Mouse (Mus musculus): ENCODE data around the gene Fmnl1. TPM values are rescaled to one million over a fixed set of nuclear protein-coding genes. Genes with fewer than 3 reads are reported as not detected.

The Fmnl1 gene
- polyA plus RNA-seq, 1 experiment: 1.1 TPM

DNA sequence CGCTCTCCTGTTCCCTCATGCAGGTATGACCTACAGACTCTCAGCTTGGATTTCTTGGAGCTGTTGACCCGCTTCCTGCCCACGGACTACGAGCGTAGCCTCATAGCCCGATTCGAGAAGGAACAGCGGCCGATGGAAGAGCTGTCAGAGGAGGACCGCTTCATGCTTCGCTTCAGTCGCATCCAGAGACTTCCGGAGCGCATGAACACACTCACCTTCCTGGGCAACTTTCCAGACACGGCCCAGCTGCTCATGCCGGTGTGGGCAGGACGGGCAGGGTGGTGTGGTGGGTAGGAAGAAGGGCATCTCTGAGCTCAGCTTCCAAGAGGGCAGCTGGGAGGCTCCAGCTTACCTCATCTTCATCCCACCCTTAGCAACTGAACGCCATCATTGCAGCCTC is 24.3 kb downstream of the Fmnl1 start:
- Histone ChIP-seq H3K27ac (ENCODE audit: insufficient read depth, low read length) (no peak overlapping the region), H3K4me3 (ENCODE audit: insufficient read depth, low read length) (no peak overlapping the region)
- TF ChIP-seq CTCF (IDR thresholded peaks at IDR 0.05; ENCODE audit: borderline replicate concordance, insufficient read depth, low read length) (no peak), POLR2A (IDR thresholded peaks at IDR 0.05; ENCODE audit: low read depth, low read length) (no peak)

DNA sequence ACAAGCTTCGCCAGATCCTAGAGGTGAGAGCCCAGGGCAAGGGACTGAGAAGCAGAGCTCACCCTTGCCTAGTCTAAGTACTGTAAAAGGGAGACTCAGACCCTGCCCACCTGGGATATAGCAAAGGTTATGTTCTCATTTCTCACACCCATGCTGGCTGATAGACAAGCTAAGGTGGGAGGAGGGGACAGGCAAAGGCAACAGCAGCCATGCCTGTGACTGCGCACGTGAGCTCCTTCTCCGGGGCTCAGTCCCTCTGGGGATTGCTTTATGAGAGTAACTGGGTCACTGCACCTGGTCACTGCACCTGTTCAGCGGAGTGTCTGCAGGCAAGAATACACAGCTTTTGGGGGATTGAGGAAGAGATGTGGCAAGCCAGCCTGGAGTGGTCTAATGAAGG is 24.7 kb downstream of the Fmnl1 start:
- Histone ChIP-seq H3K4me1 (ENCODE audit: control insufficient read depth, insufficient read depth, low read length) (no peaks in the 10 kb centered on the region), H3K27ac (ENCODE audit: insufficient read depth, low read length) (no peak overlapping the region), H3K4me3 (ENCODE audit: insufficient read depth, low read length) (no peak overlapping the region)
- TF ChIP-seq CTCF (IDR thresholded peaks at IDR 0.05; ENCODE audit: borderline replicate concordance, insufficient read depth, low read length) (no peak), POLR2A (IDR thresholded peaks at IDR 0.05; ENCODE audit: low read depth, low read length) (no peak)

More for the DNA sequence above, 24.3 kb downstream of the Fmnl1 start:
- no peaks in the 10 kb centered on the region for H3K4me1 ChIP-seq (ENCODE audit: control insufficient read depth, insufficient read depth, low read length)

DNA sequence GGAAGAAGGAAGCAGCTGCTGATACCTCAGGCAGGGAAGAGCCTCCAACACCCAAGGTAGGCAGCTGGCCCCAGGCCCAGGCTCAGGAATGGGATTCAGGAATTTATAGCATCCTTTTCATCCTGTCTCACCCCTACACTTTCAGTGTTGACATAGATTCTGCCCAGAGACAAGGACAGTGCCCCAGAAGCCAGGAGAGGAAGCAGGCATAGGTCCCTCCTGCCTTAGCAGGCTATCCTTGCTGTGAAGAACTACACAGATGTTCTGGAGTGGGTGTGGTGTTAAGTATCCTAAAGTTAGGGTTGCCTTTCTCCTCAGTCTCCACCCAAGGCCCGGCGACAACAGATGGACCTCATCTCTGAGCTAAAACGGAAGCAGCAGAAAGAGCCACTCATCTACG is 26.4 kb downstream of the Fmnl1 start:
- Histone ChIP-seq H3K4me1 (ENCODE audit: control insufficient read depth, insufficient read depth, low read length) (no peaks in the 10 kb centered on the region), H3K27ac (ENCODE audit: insufficient read depth, low read length) (no peak overlapping the region), H3K4me3 (ENCODE audit: insufficient read depth, low read length) (no peak overlapping the region)
- no peak for TF ChIP-seq CTCF (IDR thresholded peaks at IDR 0.05; ENCODE audit: borderline replicate concordance, insufficient read depth, low read length)
- no peak for TF ChIP-seq POLR2A (IDR thresholded peaks at IDR 0.05; ENCODE audit: low read depth, low read length)

DNA sequence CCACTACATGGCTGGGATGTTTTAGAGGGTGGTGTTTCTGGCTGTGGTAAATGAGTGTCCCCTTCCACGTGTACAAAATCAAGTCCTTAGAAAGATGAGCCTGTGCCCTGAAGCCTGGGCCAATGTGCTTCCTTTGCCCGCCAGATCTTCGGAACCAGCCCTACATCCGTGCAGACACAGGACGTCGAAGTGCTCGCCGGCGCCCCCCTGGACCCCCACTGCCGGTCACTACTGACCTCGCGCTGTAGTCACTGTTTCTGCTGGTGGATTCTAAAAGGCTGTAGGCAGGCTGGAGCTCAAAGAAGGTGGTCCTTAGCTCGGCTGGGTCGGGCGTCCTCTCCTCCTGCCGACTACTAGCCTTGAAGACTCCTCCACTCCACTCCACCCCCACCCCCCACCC is 27.4 kb downstream of the Fmnl1 start:
- Histone ChIP-seq H3K4me3 (ENCODE audit: insufficient read depth, low read length) (no peak overlapping the region), H3K27ac (ENCODE audit: insufficient read depth, low read length) (no peak overlapping the region), H3K4me1 (ENCODE audit: control insufficient read depth, insufficient read depth, low read length) (no peaks in the 10 kb centered on the region)
- TF ChIP-seq CTCF (IDR thresholded peaks at IDR 0.05; ENCODE audit: borderline replicate concordance, insufficient read depth, low read length) (no peak), POLR2A (IDR thresholded peaks at IDR 0.05; ENCODE audit: low read depth, low read length) (no peak)

DNA sequence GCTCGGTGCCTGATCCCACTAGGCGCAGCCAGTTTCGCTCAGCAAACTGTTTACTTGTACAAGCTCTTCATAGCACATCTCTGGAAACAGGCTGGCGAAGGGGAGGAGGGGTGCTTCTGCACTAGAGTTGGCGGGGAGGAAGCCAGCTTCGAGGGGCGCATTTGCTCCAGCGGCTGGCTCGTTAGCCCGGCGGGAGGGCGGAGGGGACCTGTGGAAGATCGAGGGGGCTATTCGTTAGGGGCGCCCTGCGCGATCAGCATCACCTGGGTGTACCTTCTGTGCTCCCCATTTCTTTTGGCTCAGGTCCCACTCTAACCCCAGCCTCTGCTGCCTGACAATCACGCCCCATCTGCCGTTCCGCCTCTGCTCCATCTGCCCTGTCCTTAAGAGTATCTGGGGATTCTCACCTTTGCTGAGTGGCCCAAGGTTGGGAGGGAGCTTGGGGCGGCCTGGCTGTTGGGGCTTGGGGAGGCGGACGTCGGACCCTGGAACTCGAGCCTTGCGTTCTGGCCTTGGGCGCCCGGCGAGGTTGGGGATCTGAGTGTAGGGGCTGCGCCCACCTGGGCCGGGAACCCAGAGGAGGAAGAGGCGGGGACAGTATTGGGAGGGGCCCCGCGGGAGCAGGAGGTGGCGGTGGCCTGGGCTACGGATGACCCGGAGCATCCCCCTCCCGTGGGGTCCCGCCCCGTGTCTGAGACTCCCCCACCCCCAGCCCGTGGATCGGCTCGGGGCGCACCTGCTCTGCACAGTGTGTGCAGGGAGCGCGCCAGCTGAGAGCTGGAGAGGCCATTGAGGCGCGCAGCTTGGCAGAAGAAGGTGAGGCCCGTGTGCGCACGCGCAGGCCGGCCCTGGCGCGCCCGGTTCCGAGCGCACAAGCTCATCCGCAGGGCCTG is 28.2 kb downstream of the Fmnl1 start:
- H3K27ac ChIP-seq (ENCODE audit: insufficient read depth, low read length): no peak overlapping the region
- H3K4me1 ChIP-seq (ENCODE audit: control insufficient read depth, insufficient read depth, low read length): no peaks in the 10 kb centered on the region
- H3K4me3 ChIP-seq (ENCODE audit: insufficient read depth, low read length): peak overlapping the region; percentile 6
- no peak for TF ChIP-seq CTCF (IDR thresholded peaks at IDR 0.05; ENCODE audit: borderline replicate concordance, insufficient read depth, low read length)
- TF ChIP-seq POLR2A (IDR thresholded peaks at IDR 0.05; ENCODE audit: low read depth, low read length): no peak

DNA sequence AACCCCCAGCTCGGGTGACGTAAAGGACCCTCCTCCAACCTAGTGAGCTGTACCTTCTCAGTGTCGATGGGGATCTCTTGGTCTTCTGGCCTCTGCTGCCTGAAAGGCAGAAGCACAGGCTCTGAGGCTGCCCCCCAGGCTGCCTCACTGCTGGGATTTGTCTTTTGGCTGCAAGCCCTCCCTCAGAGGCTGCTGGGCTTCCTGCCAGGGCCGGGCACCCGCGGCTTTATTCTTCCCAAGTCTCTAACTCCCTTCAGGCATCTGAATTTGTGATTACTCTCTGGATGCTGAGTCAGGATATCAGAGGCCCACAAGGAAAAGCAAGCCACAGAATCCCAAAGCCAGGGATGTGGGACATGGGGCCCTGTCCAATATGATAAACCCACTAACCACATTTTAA is 30.8 kb downstream of the Fmnl1 start:
- Histone ChIP-seq H3K4me1 (ENCODE audit: control insufficient read depth, insufficient read depth, low read length) (no peaks in the 10 kb centered on the region), H3K27ac (ENCODE audit: insufficient read depth, low read length) (no peak overlapping the region), H3K4me3 (ENCODE audit: insufficient read depth, low read length) (no peak overlapping the region)
- TF ChIP-seq POLR2A (IDR thresholded peaks at IDR 0.05; ENCODE audit: low read depth, low read length) (no peak), CTCF (IDR thresholded peaks at IDR 0.05; ENCODE audit: borderline replicate concordance, insufficient read depth, low read length) (no peak)

DNA sequence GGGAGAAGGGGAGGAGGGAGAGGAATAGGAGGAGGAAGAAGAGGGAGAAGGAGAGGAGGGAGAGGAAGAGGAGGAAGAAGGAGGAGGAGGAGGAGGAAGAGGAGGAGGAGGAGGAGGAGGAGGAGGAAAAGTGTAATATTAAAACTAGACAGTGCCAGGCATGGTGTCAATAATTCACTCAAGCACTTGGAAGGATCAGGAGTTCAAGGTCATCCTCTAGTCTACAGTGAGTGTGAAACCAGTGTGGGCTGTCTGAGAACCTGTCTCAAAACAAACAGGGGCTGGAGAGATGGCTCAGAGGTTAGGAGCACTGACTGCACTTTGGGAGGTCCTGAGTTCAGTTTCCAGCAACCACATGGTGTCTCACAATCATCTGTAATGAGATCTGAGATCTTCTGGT is 31.5 kb downstream of the Fmnl1 start:
- Histone ChIP-seq H3K4me3 (ENCODE audit: insufficient read depth, low read length) (no peak overlapping the region), H3K4me1 (ENCODE audit: control insufficient read depth, insufficient read depth, low read length) (no peaks in the 10 kb centered on the region), H3K27ac (ENCODE audit: insufficient read depth, low read length) (no peak overlapping the region)
- TF ChIP-seq CTCF (IDR thresholded peaks at IDR 0.05; ENCODE audit: borderline replicate concordance, insufficient read depth, low read length): no peak
- no peak for TF ChIP-seq POLR2A (IDR thresholded peaks at IDR 0.05; ENCODE audit: low read depth, low read length)

DNA sequence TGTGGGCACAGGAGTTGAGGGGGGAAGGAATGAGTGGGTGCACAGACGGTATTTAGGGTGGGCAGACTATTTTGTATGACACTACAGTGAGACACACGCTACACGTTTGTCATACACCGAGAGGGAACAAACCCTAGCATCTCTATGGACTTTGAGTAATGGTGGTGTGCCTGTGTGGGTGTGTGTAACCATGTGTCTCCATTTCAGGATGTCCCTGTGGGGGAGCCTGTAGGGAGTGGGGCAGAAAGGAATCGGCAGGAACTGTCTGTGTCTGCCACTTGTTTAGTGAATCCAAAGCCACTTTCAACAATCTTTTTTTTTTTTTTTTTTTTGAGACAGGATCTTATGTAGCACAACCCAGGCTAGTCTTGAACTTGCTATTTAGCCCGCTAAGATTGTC is 35.3 kb downstream of the Fmnl1 start:
- Histone ChIP-seq H3K27ac (ENCODE audit: insufficient read depth, low read length) (no peak overlapping the region), H3K4me3 (ENCODE audit: insufficient read depth, low read length) (no peak overlapping the region), H3K4me1 (ENCODE audit: control insufficient read depth, insufficient read depth, low read length) (no peaks in the 10 kb centered on the region)
- no peak for TF ChIP-seq POLR2A (IDR thresholded peaks at IDR 0.05; ENCODE audit: low read depth, low read length)
- no peak for TF ChIP-seq CTCF (IDR thresholded peaks at IDR 0.05; ENCODE audit: borderline replicate concordance, insufficient read depth, low read length)

DNA sequence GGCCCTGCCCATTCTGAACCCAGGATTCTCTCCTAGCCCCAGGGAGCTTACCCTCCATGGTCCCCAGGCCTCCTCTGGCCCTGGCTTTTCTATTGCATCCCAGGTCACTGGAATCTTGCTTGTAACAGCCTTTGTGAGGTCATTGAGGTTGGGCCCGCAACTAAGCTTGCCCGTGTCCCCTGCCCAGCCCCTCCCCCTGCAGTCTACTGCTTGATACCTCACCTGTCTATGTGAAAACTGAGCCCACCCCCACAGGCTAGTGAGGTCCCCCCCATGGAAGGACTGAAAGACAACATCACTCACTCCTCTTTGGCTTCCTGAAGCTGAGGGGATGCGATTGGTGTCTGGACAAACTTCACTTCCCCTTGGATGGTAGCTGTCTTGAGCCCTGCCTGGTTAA is 37.6 kb downstream of the Fmnl1 start, which contains the start of gene 1700023F06Rik:
TSS of gene 1700023F06Rik (minus strand) at position 101 of the 400 bp plus-strand sequence.
- Histone ChIP-seq H3K4me3 (ENCODE audit: insufficient read depth, low read length) (no peak within 1 kb of the TSS), H3K27ac (ENCODE audit: insufficient read depth, low read length) (no peak within 1 kb of the TSS), H3K4me1 (ENCODE audit: control insufficient read depth, insufficient read depth, low read length) (no peaks in the 10 kb centered on the region)
- TF ChIP-seq POLR2A (IDR thresholded peaks at IDR 0.05; ENCODE audit: low read depth, low read length): no peak
- TF ChIP-seq CTCF (IDR thresholded peaks at IDR 0.05; ENCODE audit: borderline replicate concordance, insufficient read depth, low read length): no peak

DNA sequence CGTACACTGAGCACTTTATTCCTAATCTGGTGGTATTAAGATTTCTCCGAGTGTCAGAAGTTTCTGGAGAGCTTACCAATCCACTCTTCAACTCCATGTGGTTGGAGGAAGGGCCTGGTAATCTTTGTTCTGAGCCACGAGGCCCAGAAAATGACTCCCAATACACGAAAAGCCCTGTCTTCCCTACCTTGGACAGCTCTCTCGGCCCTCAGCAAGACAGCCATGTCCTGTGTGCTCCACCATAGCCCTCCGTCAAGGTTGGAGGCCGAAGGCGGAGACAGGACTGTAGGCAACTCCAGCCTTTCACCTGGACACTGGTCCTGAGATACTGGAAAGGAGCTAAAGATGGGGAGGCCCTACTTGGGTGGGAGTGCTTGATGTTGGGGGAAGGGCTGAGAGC is 39.4 kb downstream of the Fmnl1 start:
- no peak overlapping the region for H3K4me3 ChIP-seq (ENCODE audit: insufficient read depth, low read length)
- TF ChIP-seq CTCF (IDR thresholded peaks at IDR 0.05; ENCODE audit: borderline replicate concordance, insufficient read depth, low read length): no peak
- TF ChIP-seq POLR2A (IDR thresholded peaks at IDR 0.05; ENCODE audit: low read depth, low read length): no peak
- no peaks in the 10 kb centered on the region for H3K4me1 ChIP-seq (ENCODE audit: control insufficient read depth, insufficient read depth, low read length)
- no peak overlapping the region for H3K27ac ChIP-seq (ENCODE audit: insufficient read depth, low read length)

Measured in embryonic fibroblast, embryonic 13.5 days (primary cell).